Mouse (Mus musculus) hindbrain, embryonic 12.5 days (tissue): ENCODE data around the gene Dnajb2. TPM values are rescaled to one million over a fixed set of nuclear protein-coding genes. Genes with fewer than 3 reads are reported as not detected.
A peak's percentile ranks its signal among the peaks of the same experiment; 100 is the strongest.

ENCODE experiments used
- ATAC-seq: fragments of 200-750 bp; cut with Nextera tagmentation; 2 replicates; pipeline ENCODE4 v1.8.0; 2017; ENCODE audit warnings: moderate TSS enrichment; ENCODE audit not compliant: low FRiP score
- H3K27ac ChIP-seq: fragments of 300-500 bp; sonication (generic); 2 replicates; pipeline ENCODE4 v1.5.1; 2016; ENCODE audit warnings: mild to moderate bottlenecking
- H3K27me3 ChIP-seq: fragments of 300-500 bp; sonication (generic); 2 replicates; pipeline ENCODE4 v1.6.1; 2016; ENCODE audit warnings: mild to moderate bottlenecking
- H3K36me3 ChIP-seq: fragments of 300-500 bp; sonication (generic); 2 replicates; pipeline ENCODE4 v1.6.1; 2016; ENCODE audit warnings: mild to moderate bottlenecking
- H3K4me1 ChIP-seq: fragments of 300-500 bp; sonication (generic); 2 replicates; pipeline ENCODE4 v1.6.1; 2016
- H3K4me2 ChIP-seq: fragments of 300-500 bp; sonication (generic); replicated peaks from 2 replicates; pipeline ENCODE4 v1.6.1; 2016; ENCODE audit warnings: mild to moderate bottlenecking
- H3K4me3 ChIP-seq: fragments of 300-500 bp; sonication (generic); 2 replicates; pipeline ENCODE4 v1.5.1; 2016; ENCODE audit warnings: mild to moderate bottlenecking
- H3K9ac ChIP-seq: fragments of 300-500 bp; sonication (generic); 2 replicates; pipeline ENCODE4 v1.6.1; 2016; ENCODE audit warnings: mild to moderate bottlenecking, moderate library complexity
- H3K9me3 ChIP-seq: fragments of 300-500 bp; sonication (generic); replicated peaks from 2 replicates; pipeline ENCODE4 v1.6.1; 2016; ENCODE audit warnings: mild to moderate bottlenecking
- WGBS: fragments of 180-500 bp; shearing (Covaris S2); methylation state at CpG from one replicate; pipeline ENCODE4 v1.1.7; 2016; 5-methylcytosine and 5-hydroxymethylcytosine counted together
- polyA plus RNA-seq: library from polyadenylated mRNA; unstranded; fragments of >200 nt; fragmentation: Nextera tagmentation; extraction: Ambion mirVana; gene quantifications from 2 replicates; pipeline ENCODE4 v1.2.1, GENCODE M21; 2016

Dnajb2 gene
- polyA plus RNA-seq, result 54.6 and 55.2 TPM in 2 replicates

GRCm38 (mm10) chr1:75236117-75237050 lies at the start of gene Dnajb2:
TSS of gene Dnajb2 (plus strand) at chr1:75236406.
- Histone ChIP-seq H3K4me1 (peaks cover 21% of the 10 kb centered on the region), H3K9me3 (no peaks in the 10 kb centered on the region), H3K27ac (peak within 1 kb of the TSS; percentile 85), H3K9ac (peak within 1 kb of the TSS; percentile 86), H3K36me3 (peaks cover 21% of the 10 kb centered on the region; the same call in 1 of the 2 replicates), H3K4me3 (peak within 1 kb of the TSS; percentile 54), H3K27me3 (peaks cover 5% of the 10 kb centered on the region), H3K4me2 (peak within 1 kb of the TSS; percentile 92)
- peak; percentile 83 for ATAC-seq
- WGBS, result 1% methylated on average over 64 of the region's 64 CpGs

GRCm38 (mm10) chr1:75187126-75187525 lies 49.1 kb upstream of the Dnajb2 start:
- no peak overlapping the region for H3K9ac ChIP-seq
- ATAC-seq, result no peak
- no peak overlapping the region for H3K27ac ChIP-seq
- H3K27me3 ChIP-seq, result no peaks in the 10 kb centered on the region
- H3K4me2 ChIP-seq, result no peak overlapping the region
- H3K36me3 ChIP-seq, result peaks cover 61% of the 10 kb centered on the region
- H3K4me1 ChIP-seq, result peaks cover 13% of the 10 kb centered on the region
- no peak overlapping the region for H3K4me3 ChIP-seq
- no peaks in the 10 kb centered on the region for H3K9me3 ChIP-seq

DNA sequence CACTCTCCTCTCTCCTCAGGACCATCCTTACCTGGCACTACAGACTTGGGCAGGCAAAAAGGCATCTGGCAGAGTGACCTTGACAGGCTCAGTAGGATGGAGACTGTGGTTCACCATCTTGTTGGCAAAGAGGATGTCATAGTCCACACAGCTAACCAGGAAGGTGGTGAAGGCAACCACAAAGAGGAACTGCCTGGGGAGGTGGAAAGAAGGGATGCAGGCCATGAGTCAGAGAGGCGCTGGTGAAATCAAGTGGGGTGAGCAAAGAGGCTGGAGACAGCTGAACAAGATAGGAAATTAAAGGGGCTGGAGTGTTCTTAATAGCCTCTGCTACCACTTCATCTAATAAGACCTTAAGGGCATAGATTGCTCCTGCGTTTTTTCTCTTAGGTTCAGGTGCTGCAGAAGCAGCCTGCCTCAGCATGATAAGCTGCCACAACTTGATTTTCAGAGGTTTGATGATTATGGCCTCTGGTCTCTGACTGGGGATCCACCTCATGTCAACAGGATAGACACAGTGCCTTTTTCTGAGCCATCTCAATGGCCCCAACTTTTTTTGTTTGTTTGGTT lies 48.2 kb upstream of the Dnajb2 start:
- Histone ChIP-seq H3K9ac (no peak overlapping the region), H3K9me3 (no peaks in the 10 kb centered on the region), H3K4me1 (peaks cover 19% of the 10 kb centered on the region), H3K4me2 (no peak overlapping the region), H3K4me3 (no peak overlapping the region), H3K36me3 (peaks cover 52% of the 10 kb centered on the region), H3K27me3 (no peaks in the 10 kb centered on the region), H3K27ac (no peak overlapping the region)
- 93% methylated on average over 2 of the region's 2 CpGs for WGBS
- ATAC-seq, result no peak

GRCm38 (mm10) chr1:75190577-75190976 lies 45.6 kb upstream of the Dnajb2 start:
- Histone ChIP-seq H3K4me2 (peak overlapping the region; percentile 86), H3K4me1 (peaks cover 24% of the 10 kb centered on the region), H3K36me3 (peaks cover 31% of the 10 kb centered on the region), H3K27me3 (no peaks in the 10 kb centered on the region), H3K4me3 (peak overlapping the region; percentile 75), H3K9me3 (no peaks in the 10 kb centered on the region), H3K9ac (peak overlapping the region; percentile 82), H3K27ac (no peak overlapping the region)
- no peak for ATAC-seq
- 65% methylated on average over 2 of the region's 2 CpGs for WGBS

- no peaks in the 10 kb centered on the region for H3K27me3 ChIP-seq
- H3K4me2 ChIP-seq, result peak overlapping the region; percentile 86
- H3K9me3 ChIP-seq, result no peaks in the 10 kb centered on the region
- WGBS, result 48% methylated on average over 5 of the region's 5 CpGs
- peak overlapping the region; percentile 95 for H3K27ac ChIP-seq
- peaks cover 30% of the 10 kb centered on the region for H3K36me3 ChIP-seq
- ATAC-seq, result no peak
- peak overlapping the region; percentile 82 for H3K9ac ChIP-seq
- peak overlapping the region; percentile 75 for H3K4me3 ChIP-seq
- H3K4me1 ChIP-seq, result peaks cover 24% of the 10 kb centered on the region
Measured at GRCm38 (mm10) chr1:75191258-75191621, 45.0 kb upstream of the Dnajb2 start.

GRCm38 (mm10) chr1:75191622-75192402 lies 44.4 kb upstream of the Dnajb2 start, which contains the start of the genes Ankzf1 and Atg9a:
TSS of gene Ankzf1 (plus strand) at chr1:75192151.
TSS of gene Atg9a (minus strand) at chr1:75192196.
- peaks cover 30% of the 10 kb centered on the region for H3K36me3 ChIP-seq
- 1% methylated on average over 39 of the region's 56 CpGs for WGBS
- peak within 1 kb of the TSS; percentile 95 for H3K27ac ChIP-seq
- H3K27me3 ChIP-seq, result no peaks in the 10 kb centered on the region
- ATAC-seq, result peak; percentile 99
- peak within 1 kb of the TSS; percentile 75 for H3K4me3 ChIP-seq
- peaks cover 24% of the 10 kb centered on the region for H3K4me1 ChIP-seq
- no peaks in the 10 kb centered on the region for H3K9me3 ChIP-seq
- H3K9ac ChIP-seq, result peak within 1 kb of the TSS; percentile 82
- H3K4me2 ChIP-seq, result peak within 1 kb of the TSS; percentile 89

DNA sequence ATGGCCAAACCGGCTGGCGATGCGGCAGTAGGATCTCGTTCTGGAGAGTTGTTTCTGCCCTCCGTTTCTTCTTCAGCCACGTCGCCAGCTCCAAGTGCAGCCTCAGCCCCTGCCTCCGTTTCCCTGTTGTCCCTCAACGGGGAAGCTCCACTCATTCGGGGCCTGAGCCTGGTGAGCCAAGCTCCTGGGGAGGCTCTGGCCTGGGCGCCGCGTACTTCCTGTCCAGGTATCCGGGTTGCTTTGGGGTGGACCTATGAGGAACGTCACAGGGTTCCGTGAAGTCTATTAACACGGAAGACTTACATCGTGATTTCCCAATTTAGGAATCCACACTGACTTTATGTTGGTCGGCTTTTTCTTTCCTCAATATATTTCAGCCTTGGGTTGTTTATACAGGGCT lies 43.8 kb upstream of the Dnajb2 start:
- WGBS, result 1% methylated on average over 19 of the region's 19 CpGs
- Histone ChIP-seq H3K9ac (peak overlapping the region; percentile 82), H3K36me3 (peaks cover 30% of the 10 kb centered on the region)

DNA sequence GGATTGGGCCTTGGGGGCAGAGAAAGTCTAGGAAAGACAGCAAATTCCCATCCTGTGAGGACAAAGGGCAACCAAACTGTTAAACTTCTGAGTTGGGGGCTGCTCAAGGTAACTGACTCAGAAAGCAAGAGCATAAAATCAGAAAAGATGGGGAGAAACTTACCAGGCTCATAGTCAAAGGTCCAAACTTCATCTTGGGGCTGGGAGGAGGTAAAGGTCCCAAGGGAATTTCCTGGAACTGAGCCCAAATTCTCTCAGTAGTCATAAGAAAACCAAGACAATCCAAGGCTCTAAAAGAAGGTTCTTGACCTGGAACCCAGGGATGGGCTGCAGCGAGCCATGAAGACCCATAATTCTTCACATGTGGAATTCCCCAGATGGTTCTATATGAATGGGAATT lies 35.0 kb upstream of the Dnajb2 start:
- Histone ChIP-seq H3K27ac (no peak overlapping the region), H3K9me3 (no peaks in the 10 kb centered on the region), H3K4me1 (no peaks in the 10 kb centered on the region), H3K9ac (no peak overlapping the region), H3K27me3 (no peaks in the 10 kb centered on the region), H3K4me2 (no peak overlapping the region), H3K4me3 (no peak overlapping the region), H3K36me3 (peaks cover 46% of the 10 kb centered on the region)
- ATAC-seq, result no peak
- 85% methylated on average over 1 of the region's 1 CpGs for WGBS

More for the DNA sequence above, 43.8 kb upstream of the Dnajb2 start:
- H3K4me2 ChIP-seq, result peak overlapping the region; percentile 89
- H3K27ac ChIP-seq, result peak overlapping the region; percentile 89
- H3K4me1 ChIP-seq, result peaks cover 24% of the 10 kb centered on the region
- 0 out of 2 replicates have a peak, but pooled peaks have one; percentile 12 for ATAC-seq
- H3K9me3 ChIP-seq, result no peaks in the 10 kb centered on the region
- H3K4me3 ChIP-seq, result peak overlapping the region; percentile 75
- no peaks in the 10 kb centered on the region for H3K27me3 ChIP-seq

- Histone ChIP-seq H3K9ac (peak overlapping the region; percentile 44), H3K4me3 (peak overlapping the region; percentile 25), H3K36me3 (peaks cover 23% of the 10 kb centered on the region), H3K27me3 (peaks cover 10% of the 10 kb centered on the region), H3K27ac (no peak overlapping the region), H3K9me3 (no peaks in the 10 kb centered on the region), H3K4me1 (peaks cover 36% of the 10 kb centered on the region), H3K4me2 (peak overlapping the region; percentile 86)
- WGBS, result 14% methylated on average over 34 of the region's 34 CpGs
- no peak for ATAC-seq
Measured at GRCm38 (mm10) chr1:75208967-75209678, 27.1 kb upstream of the Dnajb2 start.

- peak; percentile 91 for ATAC-seq
- H3K9ac ChIP-seq, result peak within 1 kb of the TSS; percentile 92
Measured at GRCm38 (mm10) chr1:75210136-75211087, 25.8 kb upstream of the Dnajb2 start, which contains the start of the genes Glb1l and Stk16. TSS of gene Glb1l (minus strand) at chr1:75210813. TSS of gene Stk16 (plus strand) at chr1:75210838.

More at GRCm38 (mm10) chr1:75210136-75211087, 25.8 kb upstream of the Dnajb2 start, which contains the start of the genes Glb1l and Stk16:
- H3K4me2 ChIP-seq, result peak within 1 kb of the TSS; percentile 86
- H3K36me3 ChIP-seq, result peaks cover 36% of the 10 kb centered on the region
- H3K4me3 ChIP-seq, result peak within 1 kb of the TSS; percentile 77
- 6% methylated on average over 42 of the region's 42 CpGs for WGBS
- H3K27ac ChIP-seq, result no peak within 1 kb of the TSS
- H3K9me3 ChIP-seq, result no peaks in the 10 kb centered on the region
- H3K4me1 ChIP-seq, result peaks cover 36% of the 10 kb centered on the region
- peaks cover 10% of the 10 kb centered on the region for H3K27me3 ChIP-seq
